Mouse (Mus musculus): ENCODE results near the gene Rps3. TPM values are rescaled to one million over a fixed set of nuclear protein-coding genes. Genes with fewer than 3 reads are reported as not detected.

Rps3 gene
- total RNA-seq, 2 experiments from 2014 or later: 293 to 406 TPM

- no peak for ATAC-seq (replicated peaks; ENCODE audit: low FRiP score, poor library complexity, severe bottlenecking)
Observed at GRCm38 (mm10) chr7:99448619-99449018, 34.9 kb downstream of the Rps3 start.

- no peak for ATAC-seq (replicated peaks; ENCODE audit: low FRiP score, poor library complexity, severe bottlenecking)
Observed at GRCm38 (mm10) chr7:99447323-99447722, 36.2 kb downstream of the Rps3 start.

GRCm38 (mm10) chr7:99445833-99446232 is 37.7 kb downstream of the Rps3 start:
- no peak for ATAC-seq (replicated peaks; ENCODE audit: low FRiP score, poor library complexity, severe bottlenecking)

DNA sequence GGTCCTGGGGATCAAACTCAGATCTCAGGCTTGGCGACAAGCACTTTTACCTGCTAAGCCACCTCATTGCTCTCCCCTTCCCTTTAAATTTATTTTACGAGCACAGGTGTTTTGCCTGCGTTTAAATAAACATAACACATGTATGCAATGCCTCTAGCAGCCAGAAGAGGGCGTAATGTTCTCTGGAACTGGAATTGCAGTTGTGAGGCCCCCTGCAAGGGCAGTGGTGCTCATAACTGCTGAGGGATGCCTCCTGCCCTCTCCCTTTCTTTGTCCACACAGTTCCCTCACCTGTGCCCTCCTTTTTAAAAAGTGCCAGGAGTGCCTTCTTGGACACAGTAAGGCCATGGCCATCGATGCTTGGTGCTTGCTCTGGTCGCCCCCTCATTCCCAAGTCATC is 39.5 kb downstream of the Rps3 start:
- no peak for ATAC-seq (replicated peaks; ENCODE audit: low FRiP score, poor library complexity, severe bottlenecking)

GRCm38 (mm10) chr7:99443164-99443563 is 40.4 kb downstream of the Rps3 start:
- no peak for ATAC-seq (replicated peaks; ENCODE audit: low FRiP score, poor library complexity, severe bottlenecking)

DNA sequence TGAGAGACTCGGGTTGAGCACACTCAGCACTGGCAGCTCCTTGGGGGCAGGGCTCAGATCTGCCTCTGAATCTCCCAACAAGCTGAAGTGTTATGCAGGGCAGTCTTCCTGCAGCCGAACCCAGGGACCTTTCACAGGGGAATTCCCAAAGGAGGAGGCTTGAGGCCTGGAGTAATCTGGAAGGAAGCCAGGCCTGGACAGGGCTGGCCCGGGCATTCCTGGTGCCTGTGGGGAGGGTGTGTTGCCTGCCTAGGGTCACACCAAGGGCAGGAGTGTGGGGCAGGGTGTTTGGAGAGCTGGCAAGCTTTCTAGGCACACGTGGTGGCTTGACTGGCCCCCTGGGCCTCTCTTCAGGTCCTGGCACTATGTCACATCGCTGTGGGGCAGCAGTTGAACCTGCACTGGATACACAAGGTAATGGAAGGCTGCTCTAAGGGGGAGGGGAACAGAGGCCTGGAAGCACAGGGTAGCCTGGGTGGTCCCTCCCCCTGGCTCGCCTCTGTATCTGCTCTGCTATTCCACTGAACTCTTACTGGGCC is 41.9 kb downstream of the Rps3 start:
- ATAC-seq (replicated peaks; ENCODE audit: low FRiP score, poor library complexity, severe bottlenecking): no peak

- no peak for ATAC-seq (replicated peaks; ENCODE audit: low FRiP score, poor library complexity, severe bottlenecking)
Observed at GRCm38 (mm10) chr7:99438881-99439280, 44.7 kb downstream of the Rps3 start.

- ATAC-seq (replicated peaks; ENCODE audit: low FRiP score, poor library complexity, severe bottlenecking): no peak
Observed at GRCm38 (mm10) chr7:99436530-99436929, 47.0 kb downstream of the Rps3 start.

DNA sequence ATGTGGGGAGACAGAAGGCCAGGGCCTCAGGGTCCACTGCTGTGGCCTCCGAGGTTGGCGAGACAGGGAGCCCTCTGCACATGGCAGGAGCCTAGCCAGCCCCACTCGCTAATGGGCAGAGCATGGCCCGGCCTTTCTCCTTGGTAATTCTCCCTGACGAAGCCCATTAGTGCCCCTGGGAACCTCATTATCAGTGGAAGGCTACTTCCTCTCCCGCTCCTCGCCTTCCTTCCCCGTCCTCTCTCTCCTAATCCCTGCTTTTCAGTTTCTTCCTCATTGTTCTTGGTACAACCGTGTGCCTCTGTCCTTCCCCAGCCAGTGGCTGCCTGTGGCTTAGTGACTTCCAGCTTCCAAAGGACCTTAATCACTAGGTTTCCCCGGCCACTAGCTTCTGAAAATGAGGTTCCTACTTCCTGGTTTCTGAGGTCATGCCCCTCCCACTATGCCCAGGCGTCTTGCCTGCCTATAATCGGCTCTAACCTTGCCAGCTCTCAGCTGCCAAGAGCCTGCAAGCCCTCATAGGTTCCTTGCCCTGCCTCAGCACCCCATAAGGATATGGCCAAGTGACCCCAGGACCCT is 48.8 kb downstream of the Rps3 start:
- no peak for ATAC-seq (replicated peaks; ENCODE audit: low FRiP score, poor library complexity, severe bottlenecking)

DNA sequence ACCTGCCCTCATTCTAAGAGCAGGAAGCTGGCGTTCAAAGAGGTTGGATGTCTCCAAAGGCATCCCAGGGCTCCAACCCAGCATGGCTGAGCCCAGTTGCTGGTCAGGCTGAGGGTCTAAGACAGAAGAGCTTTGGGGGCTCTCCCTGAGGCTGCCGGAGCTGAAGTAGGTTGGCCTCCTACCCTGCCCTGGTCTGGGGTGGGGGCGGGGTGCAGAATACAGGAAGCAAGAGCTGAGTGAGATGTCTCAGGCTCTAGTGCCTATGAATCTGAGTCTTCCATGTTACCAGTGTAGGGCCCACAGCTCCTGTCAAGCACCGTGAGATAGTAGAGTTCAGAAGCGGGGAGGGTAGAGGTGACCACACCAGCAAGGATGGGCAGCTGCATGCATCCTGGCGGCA is 50.7 kb downstream of the Rps3 start:
- no peak for ATAC-seq (replicated peaks; ENCODE audit: low FRiP score, poor library complexity, severe bottlenecking)

DNA sequence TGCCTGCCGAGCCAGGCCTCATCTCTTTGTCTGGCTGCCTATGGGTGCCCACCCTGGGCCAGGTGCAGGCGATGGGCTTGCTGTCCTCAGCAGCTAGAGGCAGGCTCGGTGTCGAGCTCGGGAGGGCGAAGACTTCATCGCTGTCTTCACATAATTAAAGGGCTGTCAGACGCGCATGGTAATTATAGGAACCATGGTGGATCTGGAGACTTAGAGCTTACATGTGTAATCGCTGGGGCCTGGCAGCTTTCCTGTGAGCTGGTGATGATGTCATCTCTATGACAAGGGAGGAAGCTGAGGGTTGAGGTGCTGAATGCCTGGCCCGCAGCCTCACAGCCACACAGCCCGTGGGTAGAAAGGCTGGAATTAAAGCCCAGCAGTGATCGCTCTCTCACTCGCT is 51.3 kb downstream of the Rps3 start:
- no peak for ATAC-seq (replicated peaks; ENCODE audit: low FRiP score, poor library complexity, severe bottlenecking)

DNA sequence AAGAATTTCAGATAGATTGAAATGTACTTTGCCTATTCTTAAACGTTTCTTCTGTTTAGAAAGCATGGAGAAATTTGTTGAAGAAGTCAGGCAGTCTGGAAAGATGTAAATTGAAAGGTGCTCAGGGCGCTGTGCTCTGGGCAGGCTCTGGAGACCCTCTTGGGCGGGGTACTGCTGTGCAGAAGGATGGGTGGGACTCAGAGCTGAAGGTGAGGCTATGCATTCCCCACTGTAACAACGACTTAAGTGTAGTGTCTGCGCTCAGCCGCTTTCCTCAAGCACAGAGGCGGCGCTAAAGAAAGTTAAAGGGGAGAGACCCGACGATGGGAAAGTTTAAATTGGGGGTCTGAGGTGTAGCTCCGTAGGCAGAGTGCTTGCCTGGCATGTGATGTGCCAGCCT is 53.3 kb downstream of the Rps3 start:
- no peak for ATAC-seq (replicated peaks; ENCODE audit: low FRiP score, poor library complexity, severe bottlenecking)

- ATAC-seq (replicated peaks; ENCODE audit: low FRiP score, poor library complexity, severe bottlenecking): no peak
Observed at GRCm38 (mm10) chr7:99429786-99430185, 53.8 kb downstream of the Rps3 start.

DNA sequence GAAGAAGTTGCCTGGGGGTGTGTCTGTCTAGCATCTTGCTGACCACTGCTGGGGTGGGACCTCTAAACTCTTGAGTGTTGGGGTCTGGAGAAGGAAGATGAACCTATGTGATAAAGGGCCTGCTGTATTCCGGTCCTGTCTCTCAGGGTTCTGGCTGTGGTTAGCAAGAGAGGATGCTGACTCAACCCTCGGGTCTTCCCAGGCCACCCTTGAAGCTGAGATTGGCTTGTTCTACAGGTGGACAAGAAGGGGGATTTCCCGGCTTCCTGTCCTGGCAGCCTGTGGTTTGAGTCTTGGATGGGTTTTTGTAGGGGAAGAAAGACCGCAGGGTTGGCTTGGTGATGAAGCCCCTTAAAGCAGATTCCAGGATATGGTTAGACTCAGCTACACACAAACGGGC is 54.7 kb downstream of the Rps3 start:
- no peak for ATAC-seq (replicated peaks; ENCODE audit: low FRiP score, poor library complexity, severe bottlenecking)

DNA sequence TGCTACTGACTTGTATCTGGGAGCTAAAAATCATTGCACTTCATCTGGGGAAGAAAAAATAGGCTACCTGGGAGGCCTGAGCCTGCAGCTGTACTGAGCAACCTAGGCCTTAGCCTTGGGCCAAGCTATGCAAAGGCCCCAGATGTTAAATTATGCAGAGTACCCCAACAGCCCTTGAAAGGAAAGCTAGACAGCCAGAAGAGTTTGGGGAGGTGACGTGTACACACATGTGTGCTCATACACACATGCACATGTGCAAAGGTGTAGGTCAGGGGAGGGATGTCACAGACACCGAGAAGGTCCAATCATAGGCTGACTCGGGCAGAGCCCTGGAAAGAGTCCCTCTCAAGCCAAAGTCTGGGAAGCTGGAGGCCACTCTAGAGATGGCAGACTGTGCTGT is 55.6 kb downstream of the Rps3 start:
- no peak for ATAC-seq (replicated peaks; ENCODE audit: low FRiP score, poor library complexity, severe bottlenecking)

Other genes with a start within 250 kb of the Rps3 start
- 8.6 and 18.4 TPM in 2 replicates for gene Mogat2, start 245.1 kb downstream of the Rps3 start, total RNA-seq (2015; ENCODE audit: low replicate concordance)
- gene Mogat2, start 245.1 kb downstream of the Rps3 start, total RNA-seq (2017; ENCODE audit: low replicate concordance): 2.3 TPM in 1 of 2 replicates, not detected in the other
- not detected in 2 replicates for gene Map6, start 216.3 kb downstream of the Rps3 start, total RNA-seq (2015; ENCODE audit: low replicate concordance)
- gene Map6, start 216.3 kb downstream of the Rps3 start, total RNA-seq (2017; ENCODE audit: low replicate concordance): not detected in 2 replicates
- gene Serpinh1, start 130.5 kb downstream of the Rps3 start, total RNA-seq (2015; ENCODE audit: low replicate concordance): 1.1 TPM in 1 of 2 replicates, not detected in the other
- gene Serpinh1, start 130.5 kb downstream of the Rps3 start, total RNA-seq (2017; ENCODE audit: low replicate concordance): 1.4 and 1.5 TPM in 2 replicates
- gene Gdpd5, start 102.3 kb downstream of the Rps3 start, total RNA-seq (2015; ENCODE audit: low replicate concordance): not detected in 2 replicates
- not detected in 2 replicates for gene Gdpd5, start 102.3 kb downstream of the Rps3 start, total RNA-seq (2017; ENCODE audit: low replicate concordance)
- not detected in 2 replicates for gene Klhl35, start 17.7 kb downstream of the Rps3 start, total RNA-seq (2015; ENCODE audit: low replicate concordance)
- not detected in 2 replicates for gene Klhl35, start 17.7 kb downstream of the Rps3 start, total RNA-seq (2017; ENCODE audit: low replicate concordance)
- gene Arrb1, start 51.7 kb upstream of the Rps3 start, total RNA-seq (2015; ENCODE audit: low replicate concordance): 184 TPM in 2 replicates
- gene Arrb1, start 51.7 kb upstream of the Rps3 start, total RNA-seq (2017; ENCODE audit: low replicate concordance): 538 and 553 TPM in 2 replicates
- 0.42 and 1.1 TPM in 2 replicates for gene Tpbgl, start 143.4 kb upstream of the Rps3 start, total RNA-seq (2015; ENCODE audit: low replicate concordance)
- 0.39 and 0.83 TPM in 2 replicates for gene Tpbgl, start 143.4 kb upstream of the Rps3 start, total RNA-seq (2017; ENCODE audit: low replicate concordance)
- gene Slco2b1, start 227.6 kb upstream of the Rps3 start, total RNA-seq (2015; ENCODE audit: low replicate concordance): 4.7 and 8.0 TPM in 2 replicates
- gene Slco2b1, start 227.6 kb upstream of the Rps3 start, total RNA-seq (2017; ENCODE audit: low replicate concordance): 4.3 and 5.4 TPM in 2 replicates
- gene Olfr520, start 246.5 kb upstream of the Rps3 start, total RNA-seq (2015; ENCODE audit: low replicate concordance): not detected in 2 replicates
- gene Olfr520, start 246.5 kb upstream of the Rps3 start, total RNA-seq (2017; ENCODE audit: low replicate concordance): not detected in 2 replicates

Data from erythroid progenitor cell, adult 5-6 weeks (primary cell).